In genomic region chr11:32780747-32781536, GRCm38 (mm10) we compare ENCODE assay signal across 9 mouse cellular contexts. TPM values are rescaled to one million over a fixed set of nuclear protein-coding genes. Genes with fewer than 3 reads are reported as not detected.
DNase-seq lines count a peak whose midpoint lies in the region; ATAC-seq lines count a peak whose summit lies in the region.
"Had no signal": no experiment of that assay in that cellular context is flagged by ENCODE, and none has a peak within 500 bp of the region (broad histone marks: within the 10 kb centered on the region; RNA-seq: fewer than 3 reads in every experiment).

No protein-coding gene starts in this region.

- DNase-seq in hindbrain, embryonic 11.5 days (ENCODE audit: low spot score): peak; percentile 8
- no peak for DNase-seq in hindbrain, embryonic 10.5 days (ENCODE audit: low spot score)
- DNase-seq in right cerebral cortex, adult 2 months (ENCODE audit: low spot score in 2 of 2): peak; percentile 15 to 43
- DNase-seq in right cerebral cortex, postnatal 4 days: no peak
- DNase-seq in thymus, postnatal 10 days (ENCODE audit: low spot score in 2 of 2): no peak
- DNase-seq in lung, postnatal 36 days: no peak
- no peak for DNase-seq in natural killer cell, adult 2 months (ENCODE audit: low spot score in 2 of 2)
- DNase-seq: adrenal gland, postnatal 25 days had no signal

- H3K27ac ChIP-seq in hindbrain, embryonic 11.5 days (ENCODE audit: low read depth, low read length): no peak overlapping the region
- H3K27ac ChIP-seq in hindbrain, embryonic 10.5 days: no peak overlapping the region
- 0 out of 2 replicates have a peak overlapping the region, but pooled peaks have one; percentile 7 for H3K27ac ChIP-seq in limb, embryonic 13.5 days

- 62% methylated on average over 11 of the region's 11 CpGs for WGBS in hindbrain, embryonic 11.5 days
- 58% methylated on average over 11 of the region's 11 CpGs for WGBS in hindbrain, embryonic 10.5 days
- 39% methylated on average over 11 of the region's 11 CpGs for WGBS in limb, embryonic 13.5 days

- H3K4me1 ChIP-seq in hindbrain, embryonic 11.5 days (replicated peaks; ENCODE audit: control insufficient read depth, insufficient read depth, low read length): no peaks in the 10 kb centered on the region
- peaks cover 12% of the 10 kb centered on the region; the same call in 1 of the 2 replicates for H3K4me1 ChIP-seq in hindbrain, embryonic 10.5 days (replicated peaks)
- peaks cover 29% of the 10 kb centered on the region for H3K4me1 ChIP-seq in limb, embryonic 13.5 days

- no peak overlapping the region for H3K9ac ChIP-seq in hindbrain, embryonic 11.5 days (ENCODE audit: low read depth, low read length)
- H3K9ac ChIP-seq in limb, embryonic 13.5 days: no peak overlapping the region

- no peaks in the 10 kb centered on the region for H3K36me3 ChIP-seq in hindbrain, embryonic 11.5 days (ENCODE audit: control insufficient read depth, insufficient read depth, low read length)
- no peaks in the 10 kb centered on the region for H3K36me3 ChIP-seq in hindbrain, embryonic 10.5 days
- H3K36me3 ChIP-seq in limb, embryonic 13.5 days: no peaks in the 10 kb centered on the region

- no peak overlapping the region for H3K4me2 ChIP-seq in hindbrain, embryonic 11.5 days (replicated peaks; ENCODE audit: low read depth, low read length)
- H3K4me2 ChIP-seq in limb, embryonic 13.5 days (replicated peaks): 0 out of 2 replicates have a peak overlapping the region, but pooled peaks have one; percentile 3

- no peaks in the 10 kb centered on the region for H3K27me3 ChIP-seq in hindbrain, embryonic 11.5 days (ENCODE audit: control insufficient read depth, insufficient read depth, low read length)
- no peaks in the 10 kb centered on the region for H3K27me3 ChIP-seq in hindbrain, embryonic 10.5 days (ENCODE audit: insufficient read depth, poor library complexity, severe bottlenecking)
- H3K27me3 ChIP-seq in limb, embryonic 13.5 days: no peaks in the 10 kb centered on the region

- H3K4me3 ChIP-seq in hindbrain, embryonic 11.5 days (ENCODE audit: low read depth, low read length): no peak overlapping the region
- H3K4me3 ChIP-seq in hindbrain, embryonic 10.5 days: no peak overlapping the region
- no peak overlapping the region for H3K4me3 ChIP-seq in limb, embryonic 13.5 days

- ATAC-seq in hindbrain, embryonic 11.5 days (ENCODE audit: low FRiP score): peak; percentile 40; the same call in 1 of the 2 replicates
- peak; percentile 49; the same call in 1 of the 2 replicates for ATAC-seq in limb, embryonic 13.5 days (ENCODE audit: low FRiP score, low read depth)

- no peaks in the 10 kb centered on the region for H3K9me3 ChIP-seq in hindbrain, embryonic 11.5 days (ENCODE audit: control insufficient read depth, low read length)
- H3K9me3 ChIP-seq in hindbrain, embryonic 10.5 days: peaks cover 4% of the 10 kb centered on the region; the same call in 1 of the 2 replicates
- H3K9me3 ChIP-seq in limb, embryonic 13.5 days: peaks cover 6% of the 10 kb centered on the region

RNA-seq across cellular contexts. Expression of gene Smim23, which starts 43.5 kb away (rescaled TPM):
- not detected in 2 replicates for polyA plus RNA-seq in hindbrain, embryonic 11.5 days (2014; fragmentation: Nextera tagmentation; extraction: Ambion mirVana)
- polyA plus RNA-seq in hindbrain, embryonic 10.5 days (2016; fragmentation: Nextera tagmentation; extraction: Ambion mirVana): not detected in 2 replicates
- polyA plus RNA-seq in limb, embryonic 13.5 days (2015; fragmentation: Nextera tagmentation; extraction: Ambion mirVana): not detected in 2 replicates

Comparison
In these comparisons a context has a peak if more than half of its experiments do, and no peak if none do; other contexts are left out.
1. DNase-seq: peak in hindbrain, embryonic 11.5 days (single experiment) and right cerebral cortex, adult 2 months (2 of 2); none in hindbrain, embryonic 10.5 days (single experiment), right cerebral cortex, postnatal 4 days (single experiment), thymus, postnatal 10 days (0 of 2), lung, postnatal 36 days (single experiment) and natural killer cell, adult 2 months (0 of 2).